In the genomic region with DNA sequence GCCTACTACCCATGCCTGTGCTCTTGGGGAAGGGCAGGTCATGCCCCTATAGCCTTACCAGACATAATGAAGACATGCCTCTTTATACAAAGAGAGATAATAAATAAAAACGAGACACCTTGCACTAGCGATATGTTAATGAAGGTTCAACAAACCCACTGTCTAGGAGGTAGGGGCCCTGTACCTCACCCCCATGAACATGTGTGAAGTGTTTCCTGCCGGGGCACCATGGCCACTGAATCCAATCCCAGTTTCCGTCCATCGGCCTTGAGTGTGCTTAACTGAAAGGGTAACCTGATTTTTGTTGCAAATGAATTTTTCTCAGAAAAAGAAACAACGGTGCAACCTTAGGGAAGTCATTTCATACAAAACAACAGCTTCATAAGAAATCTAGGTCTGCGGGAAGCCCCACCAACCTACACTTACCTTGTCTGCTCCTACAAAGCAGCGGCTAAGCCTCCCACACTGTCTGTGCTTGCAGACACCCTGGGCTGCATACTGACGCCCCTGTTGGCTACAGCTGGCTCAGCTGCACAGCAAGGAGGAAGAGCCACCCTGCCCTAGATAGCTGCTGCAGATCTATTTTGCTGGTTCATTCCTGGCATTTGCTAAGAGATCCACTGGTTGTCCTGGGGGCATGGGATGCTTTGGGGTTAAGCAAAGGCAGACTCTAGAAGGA, we compare ENCODE assay signal across 22 mouse cellular contexts.
DNase-seq lines count a peak whose midpoint lies in the region; ATAC-seq and TF ChIP-seq lines count a peak whose summit lies in the region.
"Had no signal": no experiment of that assay in that cellular context is flagged by ENCODE, and none has a peak within 500 bp of the region (broad histone marks: within the 10 kb centered on the region; RNA-seq: fewer than 3 reads in every experiment).

No protein-coding gene starts in this region.

- no peak for TF ChIP-seq CTCF in gastrocnemius, adult 2 months (IDR thresholded peaks at IDR 0.05)

- peak; percentile 21 for DNase-seq in gastrocnemius, adult 2 months
- DNase-seq in gastrocnemius, adult 8-10 months (ENCODE audit: low spot score in 2 of 2): no peak
- DNase-seq in A20 (ENCODE audit: low read depth, low spot score): peak; percentile 37
- peak; percentile 73 for DNase-seq in brain, adult 2 months (ENCODE audit: low read depth, low spot score)
- DNase-seq in thymus, postnatal 10 days (ENCODE audit: low spot score in 2 of 2): peak; percentile 75 to 76
- DNase-seq in cerebellum, adult 9-11 months: no peak
- no peak for DNase-seq in midbrain, embryonic 14.5 days
- DNase-seq: cerebellum, postnatal 14 days; embryo, embryonic 11 days; heart, adult 11 months; heart, postnatal 4 days; kidney, adult 2 months; kidney, postnatal 36 days; layer of hippocampus, postnatal 36 days; left cerebral cortex, postnatal 4 days; lung, embryonic 14.5 days; right cerebral cortex, postnatal 25 days had no signal

- no peaks in the 10 kb centered on the region for H3K27me3 ChIP-seq in midbrain, embryonic 14.5 days (ENCODE audit: control insufficient read depth, insufficient read depth, low read length)
- H3K27me3 ChIP-seq: embryonic facial prominence, embryonic 15.5 days; neural tube, embryonic 13.5 days had no signal

- no peak overlapping the region for H3K4me3 ChIP-seq in gastrocnemius, adult 2 months
- H3K4me3 ChIP-seq in midbrain, embryonic 14.5 days (replicated peaks; ENCODE audit: low read depth, low read length): no peak overlapping the region
- H3K4me3 ChIP-seq: embryonic facial prominence, embryonic 15.5 days; neural tube, embryonic 13.5 days had no signal

- H3K4me2 ChIP-seq in midbrain, embryonic 14.5 days (ENCODE audit: low read length): no peak overlapping the region
- H3K4me2 ChIP-seq: embryonic facial prominence, embryonic 15.5 days; lung, embryonic 14.5 days; neural tube, embryonic 13.5 days had no signal

- no peaks in the 10 kb centered on the region for H3K36me3 ChIP-seq in midbrain, embryonic 14.5 days (ENCODE audit: control insufficient read depth, insufficient read depth, low read length)
- H3K36me3 ChIP-seq: embryonic facial prominence, embryonic 15.5 days; neural tube, embryonic 13.5 days had no signal

- no peaks in the 10 kb centered on the region for H3K9me3 ChIP-seq in midbrain, embryonic 14.5 days (ENCODE audit: control insufficient read depth, low read length)
- H3K9me3 ChIP-seq: embryonic facial prominence, embryonic 15.5 days; neural tube, embryonic 13.5 days had no signal

- no peak for ATAC-seq in megakaryocyte-erythroid progenitor cell, adult 5-6 weeks (replicated peaks; ENCODE audit: low FRiP score, low TSS enrichment, poor library complexity, severe bottlenecking)
- ATAC-seq in midbrain, embryonic 14.5 days (ENCODE audit: low FRiP score, low TSS enrichment): no peak
- ATAC-seq: forebrain, embryonic 14.5 days; hindbrain, embryonic 16.5 days had no signal

- intact Hi-C loops in gastrocnemius, adult 2 months (cut with DNase I): no loop called here

- H3K27ac ChIP-seq in gastrocnemius, adult 2 months: no peak overlapping the region; the same call in 1 of the 2 replicates
- no peak overlapping the region for H3K27ac ChIP-seq in midbrain, embryonic 14.5 days (replicated peaks; ENCODE audit: low read depth, low read length)
- H3K27ac ChIP-seq: embryonic facial prominence, embryonic 15.5 days; neural tube, embryonic 13.5 days had no signal

- H3K9ac ChIP-seq in midbrain, embryonic 14.5 days (replicated peaks; ENCODE audit: low read length): no peak overlapping the region
- H3K9ac ChIP-seq: embryonic facial prominence, embryonic 15.5 days; lung, embryonic 14.5 days; neural tube, embryonic 13.5 days had no signal

- no peaks in the 10 kb centered on the region for H3K4me1 ChIP-seq in midbrain, embryonic 14.5 days (ENCODE audit: control insufficient read depth, insufficient read depth, low read length)

- 85% methylated on average over 9 of the region's 9 CpGs for WGBS in midbrain, embryonic 14.5 days

Comparison
In these comparisons a context has a peak if more than half of its experiments do, and no peak if none do; other contexts are left out.
1. DNase-seq: peak in gastrocnemius, adult 2 months (single experiment), A20 (single experiment), brain, adult 2 months (single experiment) and thymus, postnatal 10 days (2 of 2); none in gastrocnemius, adult 8-10 months (0 of 2), cerebellum, adult 9-11 months (single experiment) and midbrain, embryonic 14.5 days (single experiment).